In the genomic region with DNA sequence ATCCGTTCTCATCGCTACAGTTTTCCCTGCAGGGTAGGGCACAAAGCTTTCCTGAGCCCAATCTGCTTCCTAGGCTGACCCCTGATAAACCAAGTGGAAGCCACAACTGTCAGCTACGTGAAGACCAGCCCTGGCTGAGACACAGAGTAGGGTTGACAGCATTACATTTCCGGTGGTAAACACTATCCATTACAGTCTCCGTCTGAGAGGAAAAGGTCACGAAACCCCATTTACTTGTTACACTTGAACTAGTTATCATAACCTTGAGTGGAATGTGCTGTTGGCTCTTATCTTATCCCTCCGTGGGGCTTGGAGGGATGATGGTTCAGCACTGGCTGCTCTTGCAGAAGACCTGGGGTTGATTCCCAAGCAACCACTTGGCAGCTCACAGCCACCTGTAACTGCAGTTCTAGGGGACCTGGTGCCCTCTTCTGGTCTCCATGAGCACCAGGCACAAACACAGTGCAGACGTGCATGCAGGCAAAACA, we compare ENCODE assay signal across 8 mouse cellular contexts.
DNase-seq lines count a peak whose midpoint lies in the region; ATAC-seq and TF ChIP-seq lines count a peak whose summit lies in the region.
"Had no signal": no experiment of that assay in that cellular context is flagged by ENCODE, and none has a peak within 500 bp of the region (broad histone marks: within the 10 kb centered on the region; RNA-seq: fewer than 3 reads in every experiment).

No protein-coding gene starts in this region.

- H3K4me1 ChIP-seq in lung, adult 2 months (ENCODE audit: control insufficient read depth, insufficient read depth, low read length) = no peaks in the 10 kb centered on the region; the same call in 1 of the 2 replicates
- H3K4me1 ChIP-seq in erythroblast, embryonic 14.5 days (ENCODE audit: control insufficient read depth) = peaks cover 64% of the 10 kb centered on the region

- intact Hi-C loops in left cerebral cortex, postnatal 10 days (cut with DNase I) = no loop called here

- H3K27me3 ChIP-seq in erythroblast, embryonic 14.5 days (ENCODE audit: control insufficient read depth) = no peaks in the 10 kb centered on the region

- TF ChIP-seq CTCF in lung, adult 2 months (IDR thresholded peaks at IDR 0.05; ENCODE audit: insufficient read depth, low read length) = peak; percentile 41

- no peak for DNase-seq in lung, adult 2 months
- DNase-seq in lung, postnatal 10 days = no peak
- peak; percentile 14 for DNase-seq in Muller cell, postnatal 12 days (ENCODE audit: inconsistent ontology term)
- no peak for DNase-seq in left cerebral cortex, postnatal 10 days (ENCODE audit: extremely low spot score in 1 of 2, low spot score in 2 of 2)
- no peak for DNase-seq in urinary bladder, postnatal 14 days (ENCODE audit: low spot score)
- DNase-seq: cerebellum, postnatal 25 days had no signal

- peaks cover 5% of the 10 kb centered on the region for H3K9me3 ChIP-seq in erythroblast, embryonic 14.5 days (ENCODE audit: control insufficient read depth, low read length)

- WGBS in lung, adult 2 months = 49% methylated on average over 8 of the region's 8 CpGs

- ATAC-seq in megakaryocyte, adult 5-6 weeks (ENCODE audit: poor library complexity, severe bottlenecking) = 0 out of 2 replicates have a peak, but pooled peaks have one; percentile 2

- H3K4me3 ChIP-seq in lung, adult 2 months (replicated peaks; ENCODE audit: extremely low read depth, low read depth, low read length) = no peak overlapping the region
- H3K4me3 ChIP-seq in erythroblast, embryonic 14.5 days (replicated peaks) = peak overlapping the region; percentile 57

- TF ChIP-seq POLR2A in lung, adult 2 months (IDR thresholded peaks at IDR 0.05; ENCODE audit: borderline replicate concordance, extremely low read depth, low read depth, low read length) = no peak

- peaks cover 28% of the 10 kb centered on the region for H3K36me3 ChIP-seq in erythroblast, embryonic 14.5 days (ENCODE audit: control insufficient read depth)
